Mouse (Mus musculus): ENCODE data around the gene Slc17a9. TPM values are rescaled to one million over a fixed set of nuclear protein-coding genes. Genes with fewer than 3 reads are reported as not detected.

Gene Slc17a9
- polyA plus RNA-seq, 1 experiment from 2014 or later = 3.6 TPM

DNA sequence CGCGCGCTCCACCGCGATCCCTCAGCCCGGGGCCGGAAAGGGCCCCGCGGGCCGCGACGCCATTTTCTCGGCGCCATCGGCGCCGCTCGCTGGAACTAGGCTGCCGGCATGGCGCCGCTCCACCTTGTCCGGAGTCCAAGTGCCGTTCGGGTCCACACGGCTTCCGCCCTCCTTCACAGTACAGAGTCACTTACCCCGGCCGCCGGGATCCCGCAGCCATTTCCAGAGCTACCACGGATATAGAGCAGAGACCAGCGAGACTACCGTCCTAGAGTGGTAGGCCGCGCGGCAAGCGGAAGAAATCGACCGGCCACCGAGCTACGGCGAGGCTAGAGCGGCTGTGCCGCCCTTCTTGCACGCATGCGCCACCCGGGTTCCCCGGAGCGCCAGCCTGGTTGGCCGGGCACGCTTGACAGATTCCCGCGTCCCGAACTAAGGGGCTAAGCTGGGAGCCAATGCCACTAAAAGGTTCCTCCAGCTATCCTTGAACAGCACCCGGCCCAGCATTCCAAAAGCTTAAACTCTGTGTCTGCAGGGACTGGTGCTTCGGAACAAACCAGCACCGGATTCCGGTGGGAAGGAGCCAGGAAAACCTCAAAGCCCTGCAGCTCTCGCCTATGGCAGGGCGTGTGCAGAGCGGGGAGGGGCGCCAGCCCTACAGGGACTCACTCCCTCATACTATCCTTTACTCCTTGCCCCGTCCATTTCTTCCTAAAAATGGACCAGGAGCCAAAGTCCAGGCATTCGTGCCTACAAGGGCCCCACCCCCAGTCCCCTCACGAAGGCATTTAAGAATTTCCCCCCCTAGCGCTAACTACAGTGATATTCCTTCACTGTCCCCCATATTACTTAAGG, 23.1 kb upstream of the Slc17a9 start:
- Histone ChIP-seq H3K9me3 (ENCODE audit: control insufficient read depth, low read length) (no peaks in the 10 kb centered on the region), H3K4me1 (replicated peaks; ENCODE audit: control insufficient read depth, insufficient read depth) (0 out of 2 replicates have a peak, but pooled peaks cover 8% of the 10 kb centered on the region), H3K36me3 (ENCODE audit: control insufficient read depth, insufficient read depth, low read length) (no peaks in the 10 kb centered on the region), H3K27ac (replicated peaks) (peak overlapping the region; percentile 98), H3K4me2 (replicated peaks; ENCODE audit: low read depth) (peak overlapping the region; percentile 82), H3K4me3 (ENCODE audit: low read depth, low read length) (peak overlapping the region; percentile 92), H3K9ac (ENCODE audit: low read length) (peak overlapping the region; percentile 99), H3K27me3 (ENCODE audit: control insufficient read depth, insufficient read depth, low read length) (no peaks in the 10 kb centered on the region)
- DNase-seq (ENCODE audit: low spot score) (peak; percentile 93), ATAC-seq (ENCODE audit: low FRiP score, low TSS enrichment) (peak; percentile 92)
- TF ChIP-seq EP300 (optimal IDR thresholded peaks at IDR 0.05) = no peak
- TF ChIP-seq CTCF (IDR thresholded peaks at IDR 0.05; ENCODE audit: low read depth) = peak; percentile 41
- under 1% methylated on average over 66 of the region's 66 CpGs for WGBS

DNA sequence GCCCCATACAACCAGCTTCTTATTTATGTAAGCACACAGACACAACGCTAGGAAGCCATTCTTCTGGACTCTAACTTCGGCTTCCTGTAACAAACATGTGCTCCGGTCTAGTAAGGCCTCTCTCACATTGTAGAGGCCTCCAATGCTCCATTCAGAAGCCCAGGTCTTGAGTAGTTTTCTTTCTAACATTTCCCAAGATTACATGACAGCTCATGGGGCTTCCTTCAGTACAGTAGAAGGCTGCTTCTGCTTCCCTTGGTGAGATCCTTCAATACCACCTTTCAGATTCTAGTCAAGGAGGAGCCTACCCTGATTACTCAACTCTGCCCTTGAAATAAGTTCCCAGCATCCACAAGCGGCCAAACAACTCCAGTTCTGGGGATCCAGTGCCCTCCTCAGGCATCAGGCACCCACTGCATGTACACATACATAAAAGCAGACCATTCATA, 22.3 kb upstream of the Slc17a9 start:
- no peaks in the 10 kb centered on the region for H3K9me3 ChIP-seq (ENCODE audit: control insufficient read depth, low read length)
- 0 out of 2 replicates have a peak, but pooled peaks cover 8% of the 10 kb centered on the region for H3K4me1 ChIP-seq (replicated peaks; ENCODE audit: control insufficient read depth, insufficient read depth)
- no peak for ATAC-seq (ENCODE audit: low FRiP score, low TSS enrichment)
- no peaks in the 10 kb centered on the region for H3K36me3 ChIP-seq (ENCODE audit: control insufficient read depth, insufficient read depth, low read length)
- peak overlapping the region; percentile 92 for H3K4me3 ChIP-seq (ENCODE audit: low read depth, low read length)
- peak; percentile 26 for DNase-seq (ENCODE audit: low spot score)
- 24% methylated on average over 4 of the region's 4 CpGs for WGBS
- peak overlapping the region; percentile 82 for H3K4me2 ChIP-seq (replicated peaks; ENCODE audit: low read depth)
- TF ChIP-seq EP300 (optimal IDR thresholded peaks at IDR 0.05) = no peak
- TF ChIP-seq CTCF (IDR thresholded peaks at IDR 0.05; ENCODE audit: low read depth) = peak; percentile 40; the same call in 1 of the 2 replicates
- H3K27me3 ChIP-seq (ENCODE audit: control insufficient read depth, insufficient read depth, low read length) = no peaks in the 10 kb centered on the region
- peak overlapping the region; percentile 98 for H3K27ac ChIP-seq (replicated peaks)
- peak overlapping the region; percentile 99 for H3K9ac ChIP-seq (ENCODE audit: low read length)

DNA sequence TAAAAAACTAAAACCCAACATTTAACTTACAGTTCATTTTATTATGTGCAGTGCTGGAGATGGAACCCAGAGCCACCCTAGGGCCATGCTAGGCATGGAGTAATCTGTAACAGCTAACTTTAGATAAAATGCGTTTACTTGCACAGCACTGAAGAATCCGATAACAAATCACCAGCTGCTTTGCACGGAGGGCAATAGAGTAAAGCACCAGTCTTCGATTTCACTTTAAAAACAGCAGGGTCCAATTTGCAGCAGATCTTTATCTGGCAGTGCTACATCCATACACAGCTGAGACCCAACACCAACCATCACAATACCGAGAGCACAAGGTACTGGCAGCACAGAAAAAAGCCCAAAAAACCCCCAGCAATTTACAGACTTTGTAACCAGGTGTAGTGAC, 21.9 kb upstream of the Slc17a9 start:
- Histone ChIP-seq H3K4me1 (replicated peaks; ENCODE audit: control insufficient read depth, insufficient read depth) (0 out of 2 replicates have a peak, but pooled peaks cover 8% of the 10 kb centered on the region), H3K4me2 (replicated peaks; ENCODE audit: low read depth) (no peak overlapping the region), H3K36me3 (ENCODE audit: control insufficient read depth, insufficient read depth, low read length) (no peaks in the 10 kb centered on the region), H3K9me3 (ENCODE audit: control insufficient read depth, low read length) (no peaks in the 10 kb centered on the region), H3K27me3 (ENCODE audit: control insufficient read depth, insufficient read depth, low read length) (no peaks in the 10 kb centered on the region), H3K9ac (ENCODE audit: low read length) (no peak overlapping the region; the same call in 1 of the 2 replicates), H3K27ac (replicated peaks) (no peak overlapping the region), H3K4me3 (ENCODE audit: low read depth, low read length) (no peak overlapping the region)
- 68% methylated on average over 5 of the region's 5 CpGs for WGBS
- DNase-seq (ENCODE audit: low spot score) (no peak), ATAC-seq (ENCODE audit: low FRiP score, low TSS enrichment) (no peak)
- TF ChIP-seq EP300 (optimal IDR thresholded peaks at IDR 0.05) (no peak), CTCF (IDR thresholded peaks at IDR 0.05; ENCODE audit: low read depth) (no peak)

DNA sequence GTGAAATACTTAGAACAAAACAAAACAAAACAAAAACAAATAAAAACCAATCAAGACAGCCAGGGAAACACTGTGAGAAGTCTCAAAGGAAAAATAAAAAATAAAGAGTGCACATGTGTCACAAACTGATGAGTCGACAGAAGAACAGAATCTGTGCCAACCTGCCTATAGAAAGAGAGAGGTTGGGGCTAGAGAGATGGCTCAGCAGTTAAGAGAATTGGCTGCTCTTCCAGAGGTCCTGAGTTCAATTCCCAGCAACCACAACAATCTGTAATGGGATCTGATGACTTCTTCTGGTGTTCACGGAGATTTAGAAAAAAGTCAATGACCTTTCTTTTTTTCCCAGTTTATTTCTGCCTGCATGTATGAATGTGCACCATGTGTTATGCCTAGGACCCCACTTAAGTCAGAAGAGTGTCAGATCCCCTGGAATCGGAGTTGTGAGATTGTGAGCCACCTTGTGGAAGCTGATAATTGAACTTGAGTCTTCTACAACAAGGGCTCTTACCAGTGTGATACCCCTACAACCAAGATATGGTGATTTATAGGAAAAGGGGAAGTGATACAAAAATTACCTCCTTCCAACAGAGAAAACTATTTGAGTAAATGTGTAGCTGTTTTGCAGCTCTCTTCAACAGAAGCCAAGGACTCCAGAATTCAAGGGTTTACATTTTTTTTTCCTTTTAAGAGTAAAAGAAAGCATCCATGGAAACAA, 21.3 kb upstream of the Slc17a9 start:
- WGBS = 76% methylated on average over 3 of the region's 3 CpGs

DNA sequence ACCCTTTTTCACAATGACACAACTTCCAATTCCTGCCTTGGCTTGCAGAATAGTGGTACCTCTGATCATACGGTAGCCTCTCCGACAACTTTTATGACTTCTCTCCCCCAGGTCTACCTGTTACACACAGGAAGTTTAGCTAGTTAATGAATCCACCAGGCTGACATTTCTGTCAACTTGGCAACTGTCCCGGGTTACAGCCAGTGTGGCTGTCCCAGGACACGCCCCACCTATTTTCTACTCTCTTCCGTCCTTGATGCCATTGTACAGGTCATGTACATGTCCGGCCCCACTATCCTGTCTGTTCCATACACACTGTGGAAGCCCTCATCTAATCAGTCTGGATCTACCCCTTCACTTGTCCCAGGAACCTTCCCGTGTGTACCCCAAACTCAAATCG, 20.5 kb upstream of the Slc17a9 start:
- Histone ChIP-seq H3K27ac (replicated peaks) (peak overlapping the region; percentile 70; the same call in 1 of the 2 replicates), H3K4me2 (replicated peaks; ENCODE audit: low read depth) (no peak overlapping the region)
- no peak for TF ChIP-seq CTCF (IDR thresholded peaks at IDR 0.05; ENCODE audit: low read depth)
- no peak for TF ChIP-seq EP300 (optimal IDR thresholded peaks at IDR 0.05)

More for the DNA sequence above, 21.3 kb upstream of the Slc17a9 start:
- TF ChIP-seq EP300 (optimal IDR thresholded peaks at IDR 0.05) (no peak), CTCF (IDR thresholded peaks at IDR 0.05; ENCODE audit: low read depth) (no peak)
- Histone ChIP-seq H3K9ac (ENCODE audit: low read length) (no peak overlapping the region), H3K9me3 (ENCODE audit: control insufficient read depth, low read length) (no peaks in the 10 kb centered on the region), H3K36me3 (ENCODE audit: control insufficient read depth, insufficient read depth, low read length) (no peaks in the 10 kb centered on the region), H3K4me2 (replicated peaks; ENCODE audit: low read depth) (no peak overlapping the region), H3K4me3 (ENCODE audit: low read depth, low read length) (no peak overlapping the region), H3K27ac (replicated peaks) (no peak overlapping the region), H3K4me1 (replicated peaks; ENCODE audit: control insufficient read depth, insufficient read depth) (0 out of 2 replicates have a peak, but pooled peaks cover 8% of the 10 kb centered on the region), H3K27me3 (ENCODE audit: control insufficient read depth, insufficient read depth, low read length) (no peaks in the 10 kb centered on the region)
- DNase-seq (ENCODE audit: low spot score) (no peak), ATAC-seq (ENCODE audit: low FRiP score, low TSS enrichment) (no peak)

More for the DNA sequence above, 20.5 kb upstream of the Slc17a9 start:
- Histone ChIP-seq H3K27me3 (ENCODE audit: control insufficient read depth, insufficient read depth, low read length) (no peaks in the 10 kb centered on the region), H3K4me1 (replicated peaks; ENCODE audit: control insufficient read depth, insufficient read depth) (0 out of 2 replicates have a peak, but pooled peaks cover 7% of the 10 kb centered on the region), H3K9ac (ENCODE audit: low read length) (no peak overlapping the region), H3K4me3 (ENCODE audit: low read depth, low read length) (no peak overlapping the region), H3K36me3 (ENCODE audit: control insufficient read depth, insufficient read depth, low read length) (no peaks in the 10 kb centered on the region), H3K9me3 (ENCODE audit: control insufficient read depth, low read length) (no peaks in the 10 kb centered on the region)
- DNase-seq (ENCODE audit: low spot score) (peak; percentile 60), ATAC-seq (ENCODE audit: low FRiP score, low TSS enrichment) (no peak)
- 62% methylated on average over 8 of the region's 8 CpGs for WGBS

All from stomach, postnatal 0 days (tissue).